Mouse (Mus musculus) limb, embryonic 13.5 days (tissue): ENCODE results near the gene Vps13a. TPM values are rescaled to one million over a fixed set of nuclear protein-coding genes. Genes with fewer than 3 reads are reported as not detected.
A peak's percentile ranks its signal among the peaks of the same experiment; 100 is the strongest.
"Not testable (repeated sequence)": the region's sequence is repeated elsewhere in the genome, so short reads cannot be mapped to it uniquely, and the experiment has no call there.

ENCODE experiments used
- ATAC-seq: fragments of 200-750 bp; cut with Nextera tagmentation; 2 replicates; pipeline ENCODE4 v1.8.0; 2017; ENCODE audit warnings: low read depth, moderate number of reproducible peaks, moderate TSS enrichment; ENCODE audit not compliant: low FRiP score
- H3K27ac ChIP-seq: fragments of 300-500 bp; sonication (generic); 2 replicates; pipeline ENCODE4 v1.5.1; 2015; ENCODE audit warnings: inconsistent platforms, mild to moderate bottlenecking, moderate library complexity
- H3K27me3 ChIP-seq: fragments of 300-500 bp; sonication (generic); 2 replicates; pipeline ENCODE4 v1.6.1; 2015; ENCODE audit warnings: mild to moderate bottlenecking, inconsistent platforms
- H3K36me3 ChIP-seq: fragments of 300-500 bp; sonication (generic); 2 replicates; pipeline ENCODE4 v1.6.1; 2015; ENCODE audit warnings: inconsistent platforms, mild to moderate bottlenecking, moderate library complexity
- H3K4me1 ChIP-seq: fragments of 300-500 bp; sonication (generic); 2 replicates; pipeline ENCODE4 v1.6.1; 2015; ENCODE audit warnings: inconsistent platforms
- H3K4me2 ChIP-seq: fragments of 300-500 bp; sonication (generic); replicated peaks from 2 replicates; pipeline ENCODE4 v1.6.1; 2015; ENCODE audit warnings: inconsistent platforms, mild to moderate bottlenecking, moderate library complexity
- H3K4me3 ChIP-seq: fragments of 300-500 bp; sonication (generic); 2 replicates; pipeline ENCODE4 v1.5.1; 2015; ENCODE audit warnings: moderate library complexity, mild to moderate bottlenecking, inconsistent platforms
- H3K9ac ChIP-seq: fragments of 300-500 bp; sonication (generic); 2 replicates; pipeline ENCODE4 v1.6.1; 2015; ENCODE audit warnings: mild to moderate bottlenecking, inconsistent platforms
- H3K9me3 ChIP-seq: fragments of 300-500 bp; sonication (generic); 2 replicates; pipeline ENCODE4 v1.6.1; 2016; ENCODE audit warnings: inconsistent platforms
- WGBS: fragments of 180-500 bp; shearing (Covaris S2); methylation state at CpG from one replicate; pipeline ENCODE4 v1.1.7; 2015; 5-methylcytosine and 5-hydroxymethylcytosine counted together
- polyA plus RNA-seq: library from polyadenylated mRNA; unstranded; fragments of >200 nt; fragmentation: Nextera tagmentation; extraction: Ambion mirVana; gene quantifications from 2 replicates; pipeline ENCODE4 v1.2.1, GENCODE M21; 2015

Gene Vps13a
- polyA plus RNA-seq, 1 experiment from 2014 or later, result 7.9 TPM

- Histone ChIP-seq H3K36me3 (no peaks in the 10 kb centered on the region), H3K9me3 (no peaks in the 10 kb centered on the region), H3K9ac (no peak overlapping the region), H3K27ac (no peak overlapping the region), H3K4me3 (no peak overlapping the region), H3K4me1 (peaks cover 3% of the 10 kb centered on the region; the same call in 1 of the 2 replicates), H3K27me3 (peaks cover 11% of the 10 kb centered on the region), H3K4me2 (no peak overlapping the region)
- ATAC-seq, result no peak
- 19% methylated on average over 3 of the region's 3 CpGs for WGBS
These were observed 4.1 kb upstream of the Vps13a start for GRCm38 (mm10) chr19:16784879-16785278.

- 14% methylated on average over 10 of the region's 10 CpGs for WGBS
- peak overlapping the region; percentile 95 for H3K4me2 ChIP-seq
- peaks cover 14% of the 10 kb centered on the region for H3K27me3 ChIP-seq
- H3K9ac ChIP-seq, result peak overlapping the region; percentile 59
- H3K4me3 ChIP-seq, result peak overlapping the region; percentile 67
- H3K27ac ChIP-seq, result no peak overlapping the region
- no peaks in the 10 kb centered on the region for H3K9me3 ChIP-seq
- ATAC-seq, result no peak
- peaks cover 5% of the 10 kb centered on the region; the same call in 1 of the 2 replicates for H3K4me1 ChIP-seq
- H3K36me3 ChIP-seq, result no peaks in the 10 kb centered on the region
These were observed 780 bp upstream of the Vps13a start for GRCm38 (mm10) chr19:16781406-16782019.

GRCm38 (mm10) chr19:16780251-16780783, 416 bp downstream of the Vps13a start:
- H3K4me1 ChIP-seq, result peaks cover 5% of the 10 kb centered on the region; the same call in 1 of the 2 replicates
- WGBS, result under 1% methylated on average over 45 of the region's 55 CpGs

GRCm38 (mm10) chr19:16779786-16780185, 947 bp downstream of the Vps13a start:
- H3K27ac ChIP-seq, result no peak overlapping the region
- peak overlapping the region; percentile 70; the same call in 1 of the 2 replicates for H3K9ac ChIP-seq
- H3K36me3 ChIP-seq, result no peaks in the 10 kb centered on the region
- peaks cover 14% of the 10 kb centered on the region for H3K27me3 ChIP-seq
- 9% methylated on average over 8 of the region's 8 CpGs for WGBS
- peak overlapping the region; percentile 67 for H3K4me3 ChIP-seq
- ATAC-seq, result no peak
- no peaks in the 10 kb centered on the region for H3K9me3 ChIP-seq
- peaks cover 5% of the 10 kb centered on the region; the same call in 1 of the 2 replicates for H3K4me1 ChIP-seq
- H3K4me2 ChIP-seq, result peak overlapping the region; percentile 95

More at GRCm38 (mm10) chr19:16780251-16780783, 416 bp downstream of the Vps13a start:
- no peak overlapping the region for H3K27ac ChIP-seq
- peak overlapping the region; percentile 70 for H3K9ac ChIP-seq
- no peaks in the 10 kb centered on the region for H3K9me3 ChIP-seq
- peak overlapping the region; percentile 95 for H3K4me2 ChIP-seq
- peaks cover 14% of the 10 kb centered on the region for H3K27me3 ChIP-seq
- H3K36me3 ChIP-seq, result no peaks in the 10 kb centered on the region
- peak; percentile 42 for ATAC-seq
- peak overlapping the region; percentile 67 for H3K4me3 ChIP-seq

- Histone ChIP-seq H3K9ac (no peak overlapping the region), H3K9me3 (no peaks in the 10 kb centered on the region), H3K4me3 (no peak overlapping the region), H3K36me3 (no peaks in the 10 kb centered on the region), H3K27ac (no peak overlapping the region), H3K4me2 (no peak overlapping the region), H3K27me3 (peaks cover 14% of the 10 kb centered on the region), H3K4me1 (peaks cover 5% of the 10 kb centered on the region; the same call in 1 of the 2 replicates)
- ATAC-seq, result no peak
- 67% methylated on average over 5 of the region's 5 CpGs for WGBS
These were observed 1.5 kb downstream of the Vps13a start for GRCm38 (mm10) chr19:16779281-16779680.

- ATAC-seq, result no peak
- H3K4me2 ChIP-seq, result no peak overlapping the region
- peaks cover 5% of the 10 kb centered on the region; the same call in 1 of the 2 replicates for H3K4me1 ChIP-seq
- no peak overlapping the region for H3K4me3 ChIP-seq
- H3K27me3 ChIP-seq, result peaks cover 14% of the 10 kb centered on the region
- H3K9me3 ChIP-seq, result no peaks in the 10 kb centered on the region
- 74% methylated on average over 6 of the region's 6 CpGs for WGBS
- H3K27ac ChIP-seq, result no peak overlapping the region
- no peaks in the 10 kb centered on the region for H3K36me3 ChIP-seq
- H3K9ac ChIP-seq, result no peak overlapping the region
These were observed 2.2 kb downstream of the Vps13a start for GRCm38 (mm10) chr19:16778578-16778977.

GRCm38 (mm10) chr19:16777901-16778300, 2.8 kb downstream of the Vps13a start:
- H3K4me1 ChIP-seq, result peaks cover 11% of the 10 kb centered on the region; the same call in 1 of the 2 replicates
- H3K4me3 ChIP-seq, result no peak overlapping the region
- H3K9ac ChIP-seq, result no peak overlapping the region
- H3K36me3 ChIP-seq, result no peaks in the 10 kb centered on the region
- peaks cover 13% of the 10 kb centered on the region for H3K27me3 ChIP-seq
- H3K27ac ChIP-seq, result no peak overlapping the region
- H3K9me3 ChIP-seq, result no peaks in the 10 kb centered on the region
- 72% methylated on average over 3 of the region's 3 CpGs for WGBS
- ATAC-seq, result no peak
- no peak overlapping the region for H3K4me2 ChIP-seq

GRCm38 (mm10) chr19:16777391-16777790, 3.3 kb downstream of the Vps13a start:
- not testable (repeated sequence) for ATAC-seq, H3K27ac ChIP-seq, H3K4me3 ChIP-seq, H3K4me2 ChIP-seq, H3K36me3 ChIP-seq, H3K9me3 ChIP-seq, H3K9ac ChIP-seq, H3K27me3 ChIP-seq
- H3K4me1 ChIP-seq, result peaks cover 11% of the 10 kb centered on the region; the same call in 1 of the 2 replicates

GRCm38 (mm10) chr19:16773237-16774016, 7.3 kb downstream of the Vps13a start:
- peaks cover 9% of the 10 kb centered on the region; the same call in 1 of the 2 replicates for H3K4me1 ChIP-seq
- 61% methylated on average over 11 of the region's 11 CpGs for whole genome bisulfite sequencing
- H3K4me3 ChIP-seq, result no peak overlapping the region
- H3K9me3 ChIP-seq, result no peaks in the 10 kb centered on the region
- no peak overlapping the region for H3K9ac ChIP-seq
- H3K4me2 ChIP-seq, result no peak overlapping the region; the same call in 1 of the 2 replicates
- no peak for ATAC-seq
- no peaks in the 10 kb centered on the region for H3K36me3 ChIP-seq
- no peaks in the 10 kb centered on the region for H3K27me3 ChIP-seq
- H3K27ac ChIP-seq, result no peak overlapping the region

- Histone ChIP-seq H3K9ac (no peak overlapping the region), H3K27me3 (no peaks in the 10 kb centered on the region), H3K4me3 (no peak overlapping the region), H3K36me3 (no peaks in the 10 kb centered on the region), H3K4me2 (no peak overlapping the region), H3K27ac (no peak overlapping the region), H3K4me1 (peaks cover 3% of the 10 kb centered on the region; the same call in 1 of the 2 replicates), H3K9me3 (no peaks in the 10 kb centered on the region)
- no peak for ATAC-seq
- WGBS, result 86% methylated on average over 2 of the region's 2 CpGs
These were observed 13.3 kb downstream of the Vps13a start for GRCm38 (mm10) chr19:16767407-16767806.

- H3K27ac ChIP-seq, H3K9me3 ChIP-seq, H3K36me3 ChIP-seq, H3K27me3 ChIP-seq, H3K4me1 ChIP-seq, ATAC-seq, H3K9ac ChIP-seq, H3K4me2 ChIP-seq, H3K4me3 ChIP-seq: not testable (repeated sequence)
- 95% methylated on average over 9 of the region's 9 CpGs for WGBS
These were observed 23.3 kb downstream of the Vps13a start for GRCm38 (mm10) chr19:16757439-16757838.

- Histone ChIP-seq H3K9me3 (no peaks in the 10 kb centered on the region), H3K9ac (no peak overlapping the region), H3K36me3 (peaks cover 4% of the 10 kb centered on the region; the same call in 1 of the 2 replicates), H3K4me1 (no peaks in the 10 kb centered on the region), H3K27me3 (no peaks in the 10 kb centered on the region), H3K27ac (no peak overlapping the region), H3K4me3 (no peak overlapping the region), H3K4me2 (no peak overlapping the region)
- no peak for ATAC-seq
These were observed 24.9 kb downstream of the Vps13a start for GRCm38 (mm10) chr19:16755854-16756253.
